Mouse (Mus musculus) forebrain, embryonic 12.5 days (tissue): Measurements from ENCODE around the gene Usp15. TPM values are rescaled to one million over a fixed set of nuclear protein-coding genes. Genes with fewer than 3 reads are reported as not detected.
A peak's percentile ranks its signal among the peaks of the same experiment; 100 is the strongest.

ENCODE experiments used
- ATAC-seq: fragments of 200-750 bp; cut with Nextera tagmentation; 2 replicates; pipeline ENCODE4 v1.8.0; 2017; ENCODE audit warnings: moderate TSS enrichment; ENCODE audit not compliant: low FRiP score
- H3K27ac ChIP-seq: fragments of 300-500 bp; sonication (generic); 2 replicates; pipeline ENCODE4 v1.5.1; 2016; ENCODE audit warnings: mild to moderate bottlenecking
- H3K27me3 ChIP-seq: fragments of 300-500 bp; sonication (generic); 2 replicates; pipeline ENCODE4 v1.6.1; 2016; ENCODE audit warnings: mild to moderate bottlenecking
- H3K36me3 ChIP-seq: fragments of 300-500 bp; sonication (generic); replicated peaks from 2 replicates; pipeline ENCODE4 v1.6.1; 2016; ENCODE audit warnings: mild to moderate bottlenecking
- H3K4me1 ChIP-seq: fragments of 300-500 bp; sonication (generic); 2 replicates; pipeline ENCODE4 v1.6.1; 2016
- H3K4me2 ChIP-seq: fragments of 300-500 bp; sonication (generic); 2 replicates; pipeline ENCODE4 v1.6.1; 2016; ENCODE audit warnings: mild to moderate bottlenecking, moderate library complexity
- H3K4me3 ChIP-seq: fragments of 300-500 bp; sonication (generic); replicated peaks from 2 replicates; pipeline ENCODE4 v1.5.1; 2016; ENCODE audit warnings: mild to moderate bottlenecking
- H3K9ac ChIP-seq: fragments of 300-500 bp; sonication (generic); 2 replicates; pipeline ENCODE4 v1.6.1; 2016; ENCODE audit warnings: mild to moderate bottlenecking
- H3K9me3 ChIP-seq: fragments of 300-500 bp; sonication (generic); 2 replicates; pipeline ENCODE4 v1.6.1; 2016
- WGBS: fragments of 180-500 bp; shearing (Covaris S2); methylation state at CpG from one replicate; pipeline ENCODE4 v1.1.7; 2016; 5-methylcytosine and 5-hydroxymethylcytosine counted together
- polyA plus RNA-seq: library from polyadenylated mRNA; unstranded; fragments of >200 nt; fragmentation: Nextera tagmentation; extraction: Ambion mirVana; gene quantifications from 2 replicates; pipeline ENCODE4 v1.2.1, GENCODE M21; 2016

The Usp15 gene
- polyA plus RNA-seq, 1 experiment from 2014 or later, result 74.3 TPM

DNA sequence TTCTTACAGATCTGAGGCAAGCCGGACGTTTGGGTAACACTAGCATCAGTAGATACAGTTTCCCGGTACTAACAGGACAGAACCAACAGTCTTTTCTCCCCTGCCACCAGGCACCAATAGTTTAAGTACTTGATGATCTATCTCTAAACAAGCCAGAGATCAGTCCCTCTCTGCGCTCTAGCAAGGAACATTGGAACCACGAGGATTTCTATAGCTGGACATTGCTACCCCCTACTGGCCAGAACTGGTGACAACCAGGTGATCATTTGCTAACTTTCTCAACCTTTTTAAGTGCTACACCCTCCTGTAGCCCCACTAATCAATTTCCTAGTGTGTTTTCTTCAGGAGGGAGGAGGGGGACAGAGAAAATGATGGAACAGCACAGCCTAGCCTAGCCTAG, 105.1 kb downstream of the Usp15 start:
- Histone ChIP-seq H3K9me3 (no peaks in the 10 kb centered on the region), H3K27ac (no peak overlapping the region), H3K36me3 (no peaks in the 10 kb centered on the region), H3K4me1 (no peaks in the 10 kb centered on the region), H3K27me3 (no peaks in the 10 kb centered on the region), H3K4me2 (no peak overlapping the region), H3K9ac (no peak overlapping the region), H3K4me3 (no peak overlapping the region)
- 38% methylated on average over 5 of the region's 5 CpGs for WGBS
- ATAC-seq, result peak; percentile 70

DNA sequence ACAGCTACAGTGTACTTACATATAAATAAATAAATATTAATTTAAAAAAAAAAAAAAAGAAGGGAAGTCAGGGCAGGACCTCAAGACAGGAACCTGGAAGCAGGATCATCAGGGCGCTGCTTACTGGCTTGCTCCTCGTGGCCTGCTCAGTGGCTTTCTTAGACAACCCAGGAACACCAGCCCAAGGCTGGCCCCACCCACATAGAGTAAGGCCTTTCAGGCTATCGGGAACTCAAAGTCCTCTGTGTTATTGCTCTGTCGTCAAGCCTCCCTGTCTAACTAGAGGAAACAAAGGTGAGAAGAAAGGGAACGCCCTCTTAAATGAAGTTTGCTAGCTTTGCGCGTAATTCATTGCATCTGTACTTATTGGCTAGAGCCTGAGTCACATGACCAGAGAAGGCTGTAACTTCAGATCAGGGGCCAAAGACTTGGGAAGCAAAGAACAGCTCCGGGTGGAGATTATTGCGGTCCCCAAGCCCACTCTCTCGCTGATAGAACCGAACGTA, 107.3 kb downstream of the Usp15 start:
- H3K9ac ChIP-seq, result no peak overlapping the region
- no peak for ATAC-seq
- no peak overlapping the region for H3K27ac ChIP-seq
- H3K4me2 ChIP-seq, result no peak overlapping the region
- H3K9me3 ChIP-seq, result no peaks in the 10 kb centered on the region
- no peaks in the 10 kb centered on the region for H3K4me1 ChIP-seq
- H3K27me3 ChIP-seq, result no peaks in the 10 kb centered on the region
- 85% methylated on average over 12 of the region's 12 CpGs for WGBS
- no peak overlapping the region for H3K4me3 ChIP-seq
- H3K36me3 ChIP-seq, result no peaks in the 10 kb centered on the region

DNA sequence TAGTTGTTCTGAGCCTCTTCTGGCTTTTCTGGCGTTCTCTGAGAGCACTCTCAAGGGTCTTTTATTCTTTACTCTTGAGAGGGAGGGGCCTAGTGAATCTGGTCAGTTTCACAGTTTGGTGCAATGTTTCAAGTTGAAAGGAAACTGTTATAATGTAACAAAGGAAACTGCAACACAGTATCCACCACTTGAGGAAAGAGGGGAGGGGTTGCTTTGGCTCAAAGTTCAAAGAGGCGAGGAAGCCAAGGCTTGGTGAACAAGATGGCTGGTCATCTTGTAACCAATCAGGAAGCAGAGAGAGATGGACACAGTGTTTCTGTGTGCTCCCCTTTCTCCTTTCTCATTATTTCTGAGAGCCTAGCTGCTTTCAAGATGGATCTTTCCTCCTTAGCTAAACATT, 109.9 kb downstream of the Usp15 start:
- 69% methylated on average over 2 of the region's 2 CpGs for WGBS
- no peak overlapping the region for H3K4me2 ChIP-seq
- no peaks in the 10 kb centered on the region for H3K4me1 ChIP-seq
- H3K9ac ChIP-seq, result no peak overlapping the region
- H3K9me3 ChIP-seq, result no peaks in the 10 kb centered on the region
- no peak overlapping the region for H3K4me3 ChIP-seq
- H3K36me3 ChIP-seq, result no peaks in the 10 kb centered on the region
- no peak for ATAC-seq
- no peaks in the 10 kb centered on the region for H3K27me3 ChIP-seq
- H3K27ac ChIP-seq, result no peak overlapping the region

DNA sequence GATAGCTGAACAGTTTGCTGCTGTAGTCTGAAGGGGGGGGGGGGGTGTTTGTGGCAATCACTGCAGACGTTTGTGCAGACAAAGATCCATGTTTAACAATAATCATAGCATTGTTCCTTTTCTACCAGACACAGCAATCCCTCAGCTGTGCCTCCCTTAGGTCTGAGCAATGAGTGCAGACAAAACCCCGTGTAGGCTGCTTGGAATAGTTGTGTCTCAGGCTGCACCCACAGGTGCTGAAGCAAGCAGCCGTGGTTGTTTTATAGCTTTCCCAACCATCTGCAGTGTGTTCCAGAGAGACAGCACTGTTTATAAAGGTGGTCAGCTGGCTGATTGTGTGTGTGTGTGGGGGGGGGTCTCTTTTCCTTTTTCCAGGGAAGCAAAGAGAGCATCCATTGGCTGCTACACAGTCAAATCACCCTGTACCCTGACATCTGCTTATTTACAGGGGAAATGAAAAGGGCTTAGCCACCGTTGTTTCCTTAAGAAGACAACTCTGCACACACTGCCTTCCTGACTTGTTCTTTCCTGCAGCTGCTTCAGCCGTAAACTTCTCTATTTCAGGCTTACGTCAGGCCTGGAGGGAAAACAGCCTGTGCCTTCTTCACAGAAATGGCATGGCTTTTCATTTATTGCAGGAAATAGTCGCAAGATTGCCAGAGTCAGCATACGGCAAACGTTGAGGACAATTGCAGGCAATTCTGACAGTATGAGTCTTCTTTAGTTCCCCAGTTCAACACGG, 111.7 kb downstream of the Usp15 start:
- Histone ChIP-seq H3K4me3 (no peak overlapping the region), H3K27me3 (no peaks in the 10 kb centered on the region), H3K9me3 (no peaks in the 10 kb centered on the region), H3K36me3 (no peaks in the 10 kb centered on the region), H3K27ac (no peak overlapping the region), H3K4me1 (no peaks in the 10 kb centered on the region), H3K4me2 (no peak overlapping the region), H3K9ac (no peak overlapping the region)
- WGBS, result 70% methylated on average over 10 of the region's 10 CpGs
- no peak for ATAC-seq

DNA sequence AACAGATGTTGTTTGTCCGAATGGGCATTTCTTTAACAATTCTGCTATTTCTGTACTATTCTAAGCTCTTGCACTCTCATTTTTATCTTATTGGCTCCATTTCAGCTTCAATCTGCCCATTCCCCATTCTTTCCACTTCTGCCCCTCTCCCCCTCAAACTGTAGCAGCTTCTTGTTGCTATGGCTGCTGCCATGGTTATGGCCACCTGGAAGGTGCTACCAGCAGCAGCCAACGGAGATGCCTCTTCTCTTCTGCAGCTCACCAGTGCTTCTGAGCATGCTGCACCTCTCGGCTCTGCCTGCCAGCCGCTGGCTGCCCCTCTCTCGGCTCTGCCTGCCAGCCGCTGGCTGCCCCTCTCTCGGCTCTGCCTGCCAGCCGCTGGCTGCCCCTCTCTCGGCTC, 112.5 kb downstream of the Usp15 start:
- 73% methylated on average over 9 of the region's 9 CpGs for WGBS

DNA sequence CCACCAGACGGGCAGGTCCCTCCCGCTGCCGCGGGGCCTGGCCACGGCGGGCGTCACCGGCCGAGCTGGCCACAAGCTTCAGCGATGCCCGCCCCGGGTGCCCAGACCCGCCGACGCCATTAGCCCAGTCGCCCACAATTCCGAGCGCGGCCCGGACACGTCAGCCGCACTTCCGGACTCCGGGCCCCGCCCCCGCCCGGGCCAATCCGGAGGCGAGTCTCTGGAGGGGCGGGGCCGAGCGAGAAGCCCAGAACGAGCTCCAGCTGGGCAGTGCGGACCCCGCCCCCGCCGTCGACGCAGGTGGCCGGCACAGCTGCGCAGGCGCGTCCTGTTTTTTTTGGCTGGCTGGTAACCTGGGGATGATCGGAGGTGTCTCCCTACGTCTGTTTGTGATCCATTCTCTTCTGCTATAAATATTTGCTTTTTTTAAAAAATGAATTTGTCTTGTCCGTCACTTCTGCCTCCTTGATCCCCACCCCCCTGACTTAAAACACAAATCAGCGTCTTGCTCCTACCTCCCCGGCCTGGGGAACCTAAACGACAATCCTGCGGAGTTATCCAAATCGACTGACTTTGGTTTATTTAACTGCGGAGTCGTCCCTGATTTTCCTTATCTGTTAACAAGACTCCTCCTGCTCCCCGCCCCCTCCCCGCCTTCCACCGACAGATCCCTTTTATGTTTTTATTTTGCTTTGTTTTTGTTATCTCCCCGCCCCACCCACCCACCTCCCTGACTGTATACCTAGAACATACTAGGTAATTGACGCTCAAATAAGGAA, 120.4 kb downstream of the Usp15 start, which contains the start of gene Mon2:
Gene Mon2, minus strand, starts transcription at position 261 of the 779 bp plus-strand sequence.
- peak within 1 kb of the TSS; percentile 97 for H3K4me3 ChIP-seq
- peak within 1 kb of the TSS; percentile 96 for H3K9ac ChIP-seq
- peak within 1 kb of the TSS; percentile 81 for H3K27ac ChIP-seq
- H3K4me2 ChIP-seq, result peak within 1 kb of the TSS; percentile 79
- peak; percentile 100 for ATAC-seq
- H3K9me3 ChIP-seq, result no peaks in the 10 kb centered on the region
- H3K4me1 ChIP-seq, result peaks cover 12% of the 10 kb centered on the region
- WGBS, result under 1% methylated on average over 51 of the region's 58 CpGs
- H3K27me3 ChIP-seq, result no peaks in the 10 kb centered on the region
- H3K36me3 ChIP-seq, result peaks cover 13% of the 10 kb centered on the region

More for the DNA sequence above, 112.5 kb downstream of the Usp15 start:
- no peaks in the 10 kb centered on the region for H3K4me1 ChIP-seq
- no peak overlapping the region for H3K4me3 ChIP-seq
- no peak overlapping the region for H3K9ac ChIP-seq
- no peaks in the 10 kb centered on the region for H3K27me3 ChIP-seq
- H3K4me2 ChIP-seq, result no peak overlapping the region
- ATAC-seq, result no peak
- H3K9me3 ChIP-seq, result no peaks in the 10 kb centered on the region
- no peaks in the 10 kb centered on the region for H3K36me3 ChIP-seq
- no peak overlapping the region for H3K27ac ChIP-seq

DNA sequence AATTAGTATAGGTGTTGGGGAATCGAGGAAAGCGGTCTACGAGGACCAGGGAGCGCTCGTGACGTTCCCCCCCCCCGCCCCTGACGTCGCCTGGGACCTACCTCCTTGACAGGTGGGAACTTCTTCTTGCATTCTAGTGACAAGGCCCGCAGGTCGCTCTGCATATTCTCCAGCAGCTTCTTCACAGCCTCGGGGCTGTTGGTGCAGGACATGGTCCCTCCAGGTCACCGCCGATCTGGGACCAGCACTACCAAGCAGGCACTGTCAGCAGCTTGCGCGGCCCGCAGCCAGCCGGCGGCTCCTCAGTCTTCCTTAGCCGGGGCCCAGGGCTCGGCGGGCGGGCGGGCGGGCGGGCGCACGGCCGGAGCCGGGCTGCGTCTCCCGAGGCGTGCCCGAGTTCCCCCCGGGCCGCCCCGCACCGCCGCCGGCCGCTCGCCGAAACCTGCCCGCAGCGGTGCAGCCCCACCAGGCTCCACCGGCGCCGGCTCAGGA, 121.0 kb downstream of the Usp15 start:
- peak overlapping the region; percentile 79 for H3K4me2 ChIP-seq
- ATAC-seq, result no peak; the same call in 1 of the 2 replicates
- H3K9ac ChIP-seq, result peak overlapping the region; percentile 96
- peaks cover 12% of the 10 kb centered on the region for H3K4me1 ChIP-seq
- H3K9me3 ChIP-seq, result no peaks in the 10 kb centered on the region
- H3K27ac ChIP-seq, result peak overlapping the region; percentile 81
- 1% methylated on average over 37 of the region's 48 CpGs for WGBS
- H3K36me3 ChIP-seq, result peaks cover 13% of the 10 kb centered on the region
- peak overlapping the region; percentile 97 for H3K4me3 ChIP-seq
- H3K27me3 ChIP-seq, result no peaks in the 10 kb centered on the region

DNA sequence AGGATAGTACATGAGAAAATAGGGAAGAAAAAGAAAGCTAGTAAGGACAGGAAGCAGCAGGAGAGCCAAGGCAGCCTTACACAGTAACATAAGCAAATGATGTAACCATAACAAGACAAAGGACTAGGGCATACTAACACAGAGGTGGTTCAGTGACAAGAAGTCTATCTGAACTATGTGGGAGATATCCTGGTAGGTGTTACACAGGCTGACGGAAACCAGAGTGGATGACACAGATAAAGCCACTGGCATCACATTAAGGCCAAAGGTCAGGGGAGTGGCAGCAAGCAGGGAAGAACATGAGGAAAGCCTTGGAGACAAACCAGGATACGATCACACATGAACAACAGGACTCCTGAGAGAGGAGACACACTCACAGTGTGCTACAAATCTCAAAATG, 124.8 kb downstream of the Usp15 start:
- H3K27ac ChIP-seq, result no peak overlapping the region
- H3K4me1 ChIP-seq, result peaks cover 12% of the 10 kb centered on the region
- no peaks in the 10 kb centered on the region for H3K9me3 ChIP-seq
- WGBS, result 89% methylated on average over 2 of the region's 2 CpGs
- H3K36me3 ChIP-seq, result peaks cover 23% of the 10 kb centered on the region
- no peak overlapping the region for H3K4me2 ChIP-seq
- ATAC-seq, result no peak
- H3K4me3 ChIP-seq, result no peak overlapping the region
- no peak overlapping the region for H3K9ac ChIP-seq
- H3K27me3 ChIP-seq, result no peaks in the 10 kb centered on the region

DNA sequence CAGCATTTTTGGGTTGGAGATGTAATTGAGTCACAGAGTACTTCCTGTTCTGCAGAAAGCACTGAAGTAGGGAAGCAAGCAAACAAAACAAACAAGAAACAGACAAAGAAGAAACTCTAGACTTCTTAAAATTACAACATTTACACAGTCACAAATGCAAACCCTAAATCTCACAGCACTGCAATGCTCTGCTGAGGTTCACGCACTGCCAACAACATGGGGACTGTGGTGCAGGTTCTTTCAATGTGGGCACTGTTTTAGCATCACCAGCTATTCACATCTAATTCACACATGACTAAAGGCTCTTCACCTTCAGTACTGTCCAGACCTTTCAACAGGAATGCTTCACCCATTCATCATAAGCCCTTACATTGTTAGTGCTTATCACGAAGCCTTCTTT, 133.8 kb downstream of the Usp15 start:
- Histone ChIP-seq H3K36me3 (no peaks in the 10 kb centered on the region), H3K4me1 (no peaks in the 10 kb centered on the region; the same call in 1 of the 2 replicates), H3K9me3 (no peaks in the 10 kb centered on the region), H3K27me3 (no peaks in the 10 kb centered on the region), H3K4me3 (no peak overlapping the region), H3K4me2 (no peak overlapping the region), H3K9ac (no peak overlapping the region), H3K27ac (no peak overlapping the region)
- ATAC-seq, result no peak
- WGBS, result 97% methylated on average over 2 of the region's 2 CpGs

DNA sequence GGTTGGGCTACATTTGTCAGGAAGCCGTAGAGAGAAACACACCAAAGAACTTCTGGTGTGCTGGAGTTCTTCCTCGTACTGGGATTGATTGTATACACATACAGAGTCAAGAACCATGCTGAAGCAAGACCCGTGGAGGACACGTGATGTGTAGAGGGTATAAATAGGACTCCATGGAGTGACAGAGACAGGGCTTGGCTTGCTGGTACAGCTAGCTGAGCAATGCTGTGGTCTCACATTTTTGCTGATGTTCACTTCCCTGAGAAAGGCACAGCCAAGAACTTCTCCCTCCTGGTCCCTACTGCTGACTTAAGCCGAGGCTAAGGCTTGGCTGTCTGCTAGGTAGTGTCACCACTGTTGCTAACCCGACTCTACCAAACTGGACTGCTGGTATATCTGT, 136.0 kb downstream of the Usp15 start:
- no peak for ATAC-seq
- H3K9me3 ChIP-seq, result no peaks in the 10 kb centered on the region
- 95% methylated on average over 6 of the region's 6 CpGs for WGBS
- no peak overlapping the region for H3K4me2 ChIP-seq
- H3K4me1 ChIP-seq, result no peaks in the 10 kb centered on the region; the same call in 1 of the 2 replicates
- H3K27ac ChIP-seq, result no peak overlapping the region
- no peaks in the 10 kb centered on the region for H3K36me3 ChIP-seq
- H3K27me3 ChIP-seq, result no peaks in the 10 kb centered on the region
- H3K4me3 ChIP-seq, result no peak overlapping the region
- no peak overlapping the region for H3K9ac ChIP-seq

DNA sequence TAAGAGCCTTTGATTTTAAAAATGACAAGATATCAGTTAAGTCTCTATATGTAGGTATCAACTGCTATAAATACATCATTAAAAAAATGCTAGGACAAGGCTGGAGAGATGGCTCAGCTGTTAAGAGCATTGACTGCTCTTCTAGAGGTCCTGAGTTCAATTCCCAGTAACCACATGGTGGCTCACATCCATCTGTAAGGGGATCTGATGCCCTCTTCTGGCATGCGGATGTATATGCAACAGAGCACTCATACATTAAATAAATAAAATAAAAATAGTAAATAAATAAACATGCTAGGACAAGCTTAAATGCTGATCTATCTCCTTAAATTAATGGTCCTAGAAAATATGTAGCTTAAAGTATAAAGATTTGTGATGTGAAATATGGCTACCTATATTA, 139.7 kb downstream of the Usp15 start:
- ATAC-seq, result no peak
- 80% methylated on average over 1 of the region's 1 CpGs for WGBS
- Histone ChIP-seq H3K27me3 (no peaks in the 10 kb centered on the region), H3K4me3 (no peak overlapping the region), H3K36me3 (no peaks in the 10 kb centered on the region), H3K9me3 (no peaks in the 10 kb centered on the region), H3K27ac (no peak overlapping the region), H3K9ac (no peak overlapping the region), H3K4me2 (no peak overlapping the region), H3K4me1 (no peaks in the 10 kb centered on the region; the same call in 1 of the 2 replicates)

DNA sequence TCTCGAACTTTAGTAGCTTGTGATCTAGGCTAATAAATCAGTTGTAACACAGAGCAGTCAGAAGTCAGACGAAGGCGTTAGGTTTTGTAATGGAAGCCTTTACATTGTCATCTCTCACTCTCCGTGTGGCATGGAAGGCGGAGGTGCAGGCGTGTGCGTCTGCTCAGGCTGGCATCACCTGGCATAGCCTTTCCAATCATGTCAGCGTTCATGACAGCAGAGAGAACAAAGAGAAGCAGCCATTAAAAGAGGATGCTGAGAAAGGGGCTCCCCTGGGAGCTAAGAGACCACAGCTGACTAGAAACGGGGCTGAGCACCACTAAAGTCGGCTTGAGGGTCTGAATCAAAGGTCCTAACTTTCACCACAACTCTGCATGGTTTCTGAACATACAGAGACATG, 140.3 kb downstream of the Usp15 start:
- Histone ChIP-seq H3K9me3 (no peaks in the 10 kb centered on the region), H3K4me2 (no peak overlapping the region), H3K4me1 (no peaks in the 10 kb centered on the region; the same call in 1 of the 2 replicates)

More for the DNA sequence above, 140.3 kb downstream of the Usp15 start:
- WGBS, result 82% methylated on average over 10 of the region's 10 CpGs
- H3K27ac ChIP-seq, result no peak overlapping the region
- peaks cover 1% of the 10 kb centered on the region; the same call in 1 of the 2 replicates for H3K36me3 ChIP-seq
- no peak for ATAC-seq
- no peak overlapping the region for H3K9ac ChIP-seq
- no peak overlapping the region for H3K4me3 ChIP-seq
- H3K27me3 ChIP-seq, result no peaks in the 10 kb centered on the region
